17 mouse cellular contexts compared by ENCODE assay signal in genomic region chr3:88528646-88529045, GRCm38 (mm10). TPM values are rescaled to one million over a fixed set of nuclear protein-coding genes. Genes with fewer than 3 reads are reported as not detected.
DNase-seq lines count a peak whose midpoint lies in the region; ATAC-seq and TF ChIP-seq lines count a peak whose summit lies in the region.
"Had no signal": no experiment of that assay in that cellular context is flagged by ENCODE, and none has a peak within 500 bp of the region (broad histone marks: within the 10 kb centered on the region; RNA-seq: fewer than 3 reads in every experiment).

No protein-coding gene starts in this region.

- DNase-seq in hindbrain, embryonic 10.5 days (ENCODE audit: low spot score): no peak
- DNase-seq in hindbrain, embryonic 11.5 days (ENCODE audit: low spot score): no peak
- DNase-seq in midbrain, embryonic 11.5 days (ENCODE audit: low spot score, missing footprints): peak; percentile 83
- no peak for DNase-seq in midbrain, postnatal 0 days (ENCODE audit: low spot score)
- no peak for DNase-seq in embryonic facial prominence, embryonic 14.5 days (ENCODE audit: low spot score)
- DNase-seq in liver: no peak
- DNase-seq in MN1 (ENCODE audit: low spot score): no peak
- DNase-seq: adrenal gland, postnatal 36 days; cerebellum, postnatal 10 days; heart, postnatal 10 days; kidney, adult 9 months; lung, postnatal 14 days; thymus, postnatal 14 days had no signal

- 86% methylated on average over 11 of the region's 11 CpGs for WGBS in hindbrain, embryonic 10.5 days
- WGBS in hindbrain, embryonic 11.5 days: 87% methylated on average over 11 of the region's 11 CpGs
- 88% methylated on average over 11 of the region's 11 CpGs for WGBS in midbrain, embryonic 11.5 days
- WGBS in midbrain, postnatal 0 days: 85% methylated on average over 11 of the region's 11 CpGs
- 76% methylated on average over 11 of the region's 11 CpGs for WGBS in embryonic facial prominence, embryonic 14.5 days
- 83% methylated on average over 11 of the region's 11 CpGs for WGBS in midbrain, embryonic 13.5 days

- peaks cover 57% of the 10 kb centered on the region for H3K4me1 ChIP-seq in hindbrain, embryonic 10.5 days (replicated peaks)
- H3K4me1 ChIP-seq in hindbrain, embryonic 11.5 days (replicated peaks; ENCODE audit: control insufficient read depth, insufficient read depth, low read length): peaks cover 8% of the 10 kb centered on the region
- H3K4me1 ChIP-seq in midbrain, embryonic 11.5 days (ENCODE audit: control insufficient read depth, insufficient read depth, low read length): peaks cover 28% of the 10 kb centered on the region
- H3K4me1 ChIP-seq in midbrain, postnatal 0 days (ENCODE audit: insufficient read depth, low read length): peaks cover 19% of the 10 kb centered on the region
- H3K4me1 ChIP-seq in embryonic facial prominence, embryonic 14.5 days (ENCODE audit: control insufficient read depth, insufficient read depth, low read length): peaks cover 19% of the 10 kb centered on the region
- H3K4me1 ChIP-seq in midbrain, embryonic 13.5 days (replicated peaks): peaks cover 53% of the 10 kb centered on the region

- no peaks in the 10 kb centered on the region for H3K27me3 ChIP-seq in hindbrain, embryonic 10.5 days (ENCODE audit: insufficient read depth, poor library complexity, severe bottlenecking)
- H3K27me3 ChIP-seq in hindbrain, embryonic 11.5 days (ENCODE audit: control insufficient read depth, insufficient read depth, low read length): no peaks in the 10 kb centered on the region
- no peaks in the 10 kb centered on the region for H3K27me3 ChIP-seq in midbrain, embryonic 11.5 days (ENCODE audit: control insufficient read depth, insufficient read depth, low read length)
- H3K27me3 ChIP-seq in midbrain, postnatal 0 days (ENCODE audit: insufficient read depth, low read length): no peaks in the 10 kb centered on the region
- no peaks in the 10 kb centered on the region for H3K27me3 ChIP-seq in embryonic facial prominence, embryonic 14.5 days (replicated peaks; ENCODE audit: control insufficient read depth, insufficient read depth, low read length)
- no peaks in the 10 kb centered on the region for H3K27me3 ChIP-seq in midbrain, embryonic 13.5 days

- H3K4me3 ChIP-seq in hindbrain, embryonic 10.5 days: peak overlapping the region; percentile 96; the same call in 1 of the 2 replicates
- no peak overlapping the region for H3K4me3 ChIP-seq in hindbrain, embryonic 11.5 days (ENCODE audit: low read depth, low read length)
- H3K4me3 ChIP-seq in midbrain, embryonic 11.5 days (ENCODE audit: low read depth, low read length): no peak overlapping the region
- H3K4me3 ChIP-seq in midbrain, postnatal 0 days (ENCODE audit: low read depth, low read length): no peak overlapping the region
- no peak overlapping the region for H3K4me3 ChIP-seq in embryonic facial prominence, embryonic 14.5 days (ENCODE audit: low read depth, low read length)
- H3K4me3 ChIP-seq in midbrain, embryonic 13.5 days (replicated peaks): peak overlapping the region; percentile 94; the same call in 1 of the 2 replicates

- H3K4me2 ChIP-seq in hindbrain, embryonic 11.5 days (replicated peaks; ENCODE audit: low read depth, low read length): no peak overlapping the region
- H3K4me2 ChIP-seq in midbrain, embryonic 11.5 days: no peak overlapping the region; the same call in 1 of the 2 replicates
- no peak overlapping the region for H3K4me2 ChIP-seq in midbrain, postnatal 0 days (ENCODE audit: low read depth, low read length, poor library complexity, severe bottlenecking)
- peak overlapping the region; percentile 74 for H3K4me2 ChIP-seq in embryonic facial prominence, embryonic 14.5 days (ENCODE audit: low read depth, low read length)
- peak overlapping the region; percentile 89 for H3K4me2 ChIP-seq in midbrain, embryonic 13.5 days (replicated peaks)

- TF ChIP-seq CTCF in midbrain, postnatal 0 days (IDR thresholded peaks at IDR 0.05): no peak

- H3K9me3 ChIP-seq in hindbrain, embryonic 10.5 days: no peaks in the 10 kb centered on the region
- H3K9me3 ChIP-seq in hindbrain, embryonic 11.5 days (ENCODE audit: control insufficient read depth, low read length): no peaks in the 10 kb centered on the region
- no peaks in the 10 kb centered on the region for H3K9me3 ChIP-seq in midbrain, embryonic 11.5 days (ENCODE audit: control insufficient read depth, low read length)
- H3K9me3 ChIP-seq in midbrain, postnatal 0 days (ENCODE audit: low read length): no peaks in the 10 kb centered on the region
- no peaks in the 10 kb centered on the region for H3K9me3 ChIP-seq in embryonic facial prominence, embryonic 14.5 days (ENCODE audit: control insufficient read depth, low read length)
- no peaks in the 10 kb centered on the region for H3K9me3 ChIP-seq in midbrain, embryonic 13.5 days

- peak overlapping the region; percentile 100; the same call in 1 of the 2 replicates for H3K27ac ChIP-seq in hindbrain, embryonic 10.5 days
- no peak overlapping the region for H3K27ac ChIP-seq in hindbrain, embryonic 11.5 days (ENCODE audit: low read depth, low read length)
- no peak overlapping the region for H3K27ac ChIP-seq in midbrain, embryonic 11.5 days (ENCODE audit: low read depth, low read length)
- no peak overlapping the region for H3K27ac ChIP-seq in midbrain, postnatal 0 days (ENCODE audit: low read depth, low read length)
- H3K27ac ChIP-seq in embryonic facial prominence, embryonic 14.5 days (replicated peaks; ENCODE audit: low read depth, low read length): no peak overlapping the region
- H3K27ac ChIP-seq in midbrain, embryonic 13.5 days: no peak overlapping the region
- H3K27ac ChIP-seq: liver, embryonic 14.5 days had no signal

- H3K36me3 ChIP-seq in hindbrain, embryonic 10.5 days: peaks cover 27% of the 10 kb centered on the region
- 0 out of 2 replicates have a peak, but pooled peaks cover 6% of the 10 kb centered on the region for H3K36me3 ChIP-seq in hindbrain, embryonic 11.5 days (ENCODE audit: control insufficient read depth, insufficient read depth, low read length)
- peaks cover 4% of the 10 kb centered on the region; the same call in 1 of the 2 replicates for H3K36me3 ChIP-seq in midbrain, embryonic 11.5 days (ENCODE audit: control insufficient read depth, insufficient read depth, low read length)
- H3K36me3 ChIP-seq in midbrain, postnatal 0 days (ENCODE audit: insufficient read depth, low read length): peaks cover 6% of the 10 kb centered on the region
- H3K36me3 ChIP-seq in embryonic facial prominence, embryonic 14.5 days (ENCODE audit: control insufficient read depth, insufficient read depth, low read length): peaks cover 17% of the 10 kb centered on the region
- H3K36me3 ChIP-seq in midbrain, embryonic 13.5 days: peaks cover 18% of the 10 kb centered on the region

- no peak overlapping the region for H3K9ac ChIP-seq in hindbrain, embryonic 11.5 days (ENCODE audit: low read depth, low read length)
- H3K9ac ChIP-seq in midbrain, embryonic 11.5 days (ENCODE audit: low read length): no peak overlapping the region
- no peak overlapping the region for H3K9ac ChIP-seq in midbrain, postnatal 0 days (replicated peaks; ENCODE audit: low read length, poor library complexity, severe bottlenecking)
- no peak overlapping the region for H3K9ac ChIP-seq in embryonic facial prominence, embryonic 14.5 days (ENCODE audit: low read depth, low read length)
- no peak overlapping the region for H3K9ac ChIP-seq in midbrain, embryonic 13.5 days (replicated peaks)
- H3K9ac ChIP-seq: liver, embryonic 14.5 days had no signal

- ATAC-seq in hindbrain, embryonic 11.5 days (ENCODE audit: low FRiP score): no peak
- no peak for ATAC-seq in midbrain, embryonic 11.5 days (ENCODE audit: low FRiP score)
- ATAC-seq in midbrain, postnatal 0 days (ENCODE audit: low FRiP score): no peak
- ATAC-seq in embryonic facial prominence, embryonic 14.5 days (ENCODE audit: low read depth): no peak
- ATAC-seq in midbrain, embryonic 13.5 days: no peak

RNA-seq across cellular contexts. Expression of gene Mex3a, which starts 3.5 kb away (rescaled TPM):
- 30.7 and 31.0 TPM in 2 replicates for polyA plus RNA-seq in hindbrain, embryonic 10.5 days (2016; fragmentation: Nextera tagmentation; extraction: Ambion mirVana)
- polyA plus RNA-seq in hindbrain, embryonic 11.5 days (2014; fragmentation: Nextera tagmentation; extraction: Ambion mirVana): 45.9 and 51.9 TPM in 2 replicates
- 44.5 and 45.1 TPM in 2 replicates for polyA plus RNA-seq in midbrain, embryonic 11.5 days (2014; fragmentation: Nextera tagmentation; extraction: Ambion mirVana)
- 56.9 and 58.2 TPM in 2 replicates for total RNA-seq in midbrain, postnatal 0 days (2014; rRNA removed)
- polyA plus RNA-seq in midbrain, postnatal 0 days (2015; fragmentation: Nextera tagmentation; extraction: Ambion mirVana): 15.4 and 16.1 TPM in 2 replicates
- 21.5 and 24.7 TPM in 2 replicates for polyA plus RNA-seq in embryonic facial prominence, embryonic 14.5 days (2014; fragmentation: Nextera tagmentation; extraction: Ambion mirVana)
- polyA plus RNA-seq in midbrain, embryonic 13.5 days (2015; fragmentation: Nextera tagmentation; extraction: Ambion mirVana): 49.5 and 51.5 TPM in 2 replicates

RNA-seq across cellular contexts. Expression of gene Lmna, which starts 18.9 kb away (rescaled TPM):
- polyA plus RNA-seq in hindbrain, embryonic 10.5 days (2016; fragmentation: Nextera tagmentation; extraction: Ambion mirVana): 13.4 and 24.0 TPM in 2 replicates
- 22.5 and 22.8 TPM in 2 replicates for polyA plus RNA-seq in hindbrain, embryonic 11.5 days (2014; fragmentation: Nextera tagmentation; extraction: Ambion mirVana)
- polyA plus RNA-seq in midbrain, embryonic 11.5 days (2014; fragmentation: Nextera tagmentation; extraction: Ambion mirVana): 17.9 and 21.2 TPM in 2 replicates
- 57.6 and 75.0 TPM in 2 replicates for total RNA-seq in midbrain, postnatal 0 days (2014; rRNA removed)
- polyA plus RNA-seq in midbrain, postnatal 0 days (2015; fragmentation: Nextera tagmentation; extraction: Ambion mirVana): 74.1 and 77.2 TPM in 2 replicates
- 426 and 482 TPM in 2 replicates for polyA plus RNA-seq in embryonic facial prominence, embryonic 14.5 days (2014; fragmentation: Nextera tagmentation; extraction: Ambion mirVana)
- polyA plus RNA-seq in midbrain, embryonic 13.5 days (2015; fragmentation: Nextera tagmentation; extraction: Ambion mirVana): 21.4 and 23.4 TPM in 2 replicates

RNA-seq across cellular contexts. Expression of gene Rab25, which starts 19.5 kb away (rescaled TPM):
- polyA plus RNA-seq in hindbrain, embryonic 10.5 days (2016; fragmentation: Nextera tagmentation; extraction: Ambion mirVana): 2.1 and 2.9 TPM in 2 replicates
- polyA plus RNA-seq in hindbrain, embryonic 11.5 days (2014; fragmentation: Nextera tagmentation; extraction: Ambion mirVana): 1.1 and 1.8 TPM in 2 replicates
- 0.25 and 0.86 TPM in 2 replicates for polyA plus RNA-seq in midbrain, embryonic 11.5 days (2014; fragmentation: Nextera tagmentation; extraction: Ambion mirVana)
- total RNA-seq in midbrain, postnatal 0 days (2014; rRNA removed): 0.60 TPM in 1 of 2 replicates, not detected in the other
- polyA plus RNA-seq in midbrain, postnatal 0 days (2015; fragmentation: Nextera tagmentation; extraction: Ambion mirVana): 0.46 TPM in 1 of 2 replicates, not detected in the other
- polyA plus RNA-seq in embryonic facial prominence, embryonic 14.5 days (2014; fragmentation: Nextera tagmentation; extraction: Ambion mirVana): 33.8 and 38.0 TPM in 2 replicates
- polyA plus RNA-seq in midbrain, embryonic 13.5 days (2015; fragmentation: Nextera tagmentation; extraction: Ambion mirVana): not detected in 2 replicates
- total RNA-seq: adrenal gland, postnatal 36 days; heart, postnatal 10 days; left cerebral cortex, postnatal 10 days; monocyte, adult 5-6 weeks had no signal

RNA-seq across cellular contexts. Expression of gene Lamtor2, which starts 24.2 kb away (rescaled TPM):
- 173 and 180 TPM in 2 replicates for polyA plus RNA-seq in hindbrain, embryonic 10.5 days (2016; fragmentation: Nextera tagmentation; extraction: Ambion mirVana)
- polyA plus RNA-seq in hindbrain, embryonic 11.5 days (2014; fragmentation: Nextera tagmentation; extraction: Ambion mirVana): 76.1 and 93.9 TPM in 2 replicates
- polyA plus RNA-seq in midbrain, embryonic 11.5 days (2014; fragmentation: Nextera tagmentation; extraction: Ambion mirVana): 87.2 and 103 TPM in 2 replicates
- total RNA-seq in midbrain, postnatal 0 days (2014; rRNA removed): 46.7 and 66.0 TPM in 2 replicates
- polyA plus RNA-seq in midbrain, postnatal 0 days (2015; fragmentation: Nextera tagmentation; extraction: Ambion mirVana): 187 and 205 TPM in 2 replicates
- 97.9 and 107 TPM in 2 replicates for polyA plus RNA-seq in embryonic facial prominence, embryonic 14.5 days (2014; fragmentation: Nextera tagmentation; extraction: Ambion mirVana)
- 181 and 182 TPM in 2 replicates for polyA plus RNA-seq in midbrain, embryonic 13.5 days (2015; fragmentation: Nextera tagmentation; extraction: Ambion mirVana)

RNA-seq across cellular contexts. Expression of gene Ubqln4, which starts 24.9 kb away (rescaled TPM):
- polyA plus RNA-seq in hindbrain, embryonic 10.5 days (2016; fragmentation: Nextera tagmentation; extraction: Ambion mirVana): 69.0 and 72.5 TPM in 2 replicates
- polyA plus RNA-seq in hindbrain, embryonic 11.5 days (2014; fragmentation: Nextera tagmentation; extraction: Ambion mirVana): 62.6 and 66.3 TPM in 2 replicates
- polyA plus RNA-seq in midbrain, embryonic 11.5 days (2014; fragmentation: Nextera tagmentation; extraction: Ambion mirVana): 72.4 and 73.0 TPM in 2 replicates
- 103 and 120 TPM in 2 replicates for total RNA-seq in midbrain, postnatal 0 days (2014; rRNA removed)
- polyA plus RNA-seq in midbrain, postnatal 0 days (2015; fragmentation: Nextera tagmentation; extraction: Ambion mirVana): 29.7 and 30.4 TPM in 2 replicates
- 46.3 and 50.0 TPM in 2 replicates for polyA plus RNA-seq in embryonic facial prominence, embryonic 14.5 days (2014; fragmentation: Nextera tagmentation; extraction: Ambion mirVana)
- polyA plus RNA-seq in midbrain, embryonic 13.5 days (2015; fragmentation: Nextera tagmentation; extraction: Ambion mirVana): 39.1 and 46.7 TPM in 2 replicates

Comparison
In these comparisons a context has a peak if more than half of its experiments do, and no peak if none do; other contexts are left out.
1. H3K4me3 ChIP-seq: peak in hindbrain, embryonic 10.5 days (single experiment) and midbrain, embryonic 13.5 days (single experiment); none in hindbrain, embryonic 11.5 days (single experiment), midbrain, embryonic 11.5 days (single experiment), midbrain, postnatal 0 days (single experiment) and embryonic facial prominence, embryonic 14.5 days (single experiment).
2. H3K4me2 ChIP-seq: peak in embryonic facial prominence, embryonic 14.5 days (single experiment) and midbrain, embryonic 13.5 days (single experiment); none in hindbrain, embryonic 11.5 days (single experiment), midbrain, embryonic 11.5 days (single experiment) and midbrain, postnatal 0 days (single experiment).